Mouse (Mus musculus): ENCODE results near the gene Gak. TPM values are rescaled to one million over a fixed set of nuclear protein-coding genes. Genes with fewer than 3 reads are reported as not detected.

The Gak gene
- polyA plus RNA-seq, 1 experiment from 2014 or later = 58.2 TPM

GRCm38 (mm10) chr5:108549137-108549488, 80.4 kb downstream of the Gak start:
- Histone ChIP-seq H3K4me1 (replicated peaks; ENCODE audit: control insufficient read depth, insufficient read depth, low read length) (peaks cover 10% of the 10 kb centered on the region), H3K4me3 (replicated peaks; ENCODE audit: low read length) (peak overlapping the region; percentile 65), H3K27ac (ENCODE audit: low read length) (no peak overlapping the region), H3K9ac (replicated peaks; ENCODE audit: low read depth, low read length) (peak overlapping the region; percentile 82), H3K36me3 (ENCODE audit: control insufficient read depth, insufficient read depth) (no peaks in the 10 kb centered on the region), H3K4me2 (ENCODE audit: low read length) (peak overlapping the region; percentile 84), H3K27me3 (replicated peaks; ENCODE audit: control insufficient read depth, insufficient read depth, low read length) (peaks cover 7% of the 10 kb centered on the region; the same call in 1 of the 2 replicates), H3K9me3 (ENCODE audit: control insufficient read depth, low read length) (no peaks in the 10 kb centered on the region)
- ATAC-seq = peak; percentile 19; the same call in 1 of the 2 replicates
- WGBS = 18% methylated on average over 7 of the region's 7 CpGs

- Histone ChIP-seq H3K27me3 (replicated peaks; ENCODE audit: control insufficient read depth, insufficient read depth, low read length) (peaks cover 7% of the 10 kb centered on the region; the same call in 1 of the 2 replicates), H3K36me3 (ENCODE audit: control insufficient read depth, insufficient read depth) (no peaks in the 10 kb centered on the region; the same call in 1 of the 2 replicates), H3K4me2 (ENCODE audit: low read length) (no peak overlapping the region), H3K4me3 (replicated peaks; ENCODE audit: low read length) (no peak overlapping the region), H3K27ac (ENCODE audit: low read length) (no peak overlapping the region), H3K4me1 (replicated peaks; ENCODE audit: control insufficient read depth, insufficient read depth, low read length) (peaks cover 10% of the 10 kb centered on the region), H3K9me3 (ENCODE audit: control insufficient read depth, low read length) (no peaks in the 10 kb centered on the region), H3K9ac (replicated peaks; ENCODE audit: low read depth, low read length) (no peak overlapping the region)
- no peak for ATAC-seq
- WGBS = 90% methylated on average over 5 of the region's 5 CpGs
Measured at GRCm38 (mm10) chr5:108547636-108548035, 81.9 kb downstream of the Gak start.

- Histone ChIP-seq H3K9ac (replicated peaks; ENCODE audit: low read depth, low read length) (no peak overlapping the region), H3K36me3 (ENCODE audit: control insufficient read depth, insufficient read depth) (peaks cover 4% of the 10 kb centered on the region), H3K9me3 (ENCODE audit: control insufficient read depth, low read length) (no peaks in the 10 kb centered on the region), H3K27me3 (replicated peaks; ENCODE audit: control insufficient read depth, insufficient read depth, low read length) (no peaks in the 10 kb centered on the region), H3K4me3 (replicated peaks; ENCODE audit: low read length) (no peak overlapping the region), H3K4me1 (replicated peaks; ENCODE audit: control insufficient read depth, insufficient read depth, low read length) (peaks cover 1% of the 10 kb centered on the region), H3K27ac (ENCODE audit: low read length) (no peak overlapping the region), H3K4me2 (ENCODE audit: low read length) (no peak overlapping the region)
- 72% methylated on average over 7 of the region's 7 CpGs for WGBS
- ATAC-seq = no peak
Measured at GRCm38 (mm10) chr5:108543516-108544291, 85.9 kb downstream of the Gak start.

GRCm38 (mm10) chr5:108534188-108534587, 95.4 kb downstream of the Gak start:
- ATAC-seq = no peak
- no peak overlapping the region for H3K4me2 ChIP-seq (ENCODE audit: low read length)
- H3K4me1 ChIP-seq (replicated peaks; ENCODE audit: control insufficient read depth, insufficient read depth, low read length) = no peaks in the 10 kb centered on the region
- 94% methylated on average over 2 of the region's 2 CpGs for WGBS
- H3K27ac ChIP-seq (ENCODE audit: low read length) = no peak overlapping the region
- H3K9me3 ChIP-seq (ENCODE audit: control insufficient read depth, low read length) = peaks cover 4% of the 10 kb centered on the region; the same call in 1 of the 2 replicates
- no peaks in the 10 kb centered on the region for H3K27me3 ChIP-seq (replicated peaks; ENCODE audit: control insufficient read depth, insufficient read depth, low read length)
- H3K36me3 ChIP-seq (ENCODE audit: control insufficient read depth, insufficient read depth) = peaks cover 9% of the 10 kb centered on the region
- no peak overlapping the region for H3K9ac ChIP-seq (replicated peaks; ENCODE audit: low read depth, low read length)
- no peak overlapping the region for H3K4me3 ChIP-seq (replicated peaks; ENCODE audit: low read length)

- H3K9me3 ChIP-seq (ENCODE audit: control insufficient read depth, low read length) = no peaks in the 10 kb centered on the region
- ATAC-seq = no peak
- no peak overlapping the region for H3K9ac ChIP-seq (replicated peaks; ENCODE audit: low read depth, low read length)
- H3K4me2 ChIP-seq (ENCODE audit: low read length) = no peak overlapping the region
- WGBS = 89% methylated on average over 3 of the region's 3 CpGs
- no peaks in the 10 kb centered on the region for H3K27me3 ChIP-seq (replicated peaks; ENCODE audit: control insufficient read depth, insufficient read depth, low read length)
- peaks cover 2% of the 10 kb centered on the region; the same call in 1 of the 2 replicates for H3K36me3 ChIP-seq (ENCODE audit: control insufficient read depth, insufficient read depth)
- H3K4me1 ChIP-seq (replicated peaks; ENCODE audit: control insufficient read depth, insufficient read depth, low read length) = no peaks in the 10 kb centered on the region
- no peak overlapping the region for H3K4me3 ChIP-seq (replicated peaks; ENCODE audit: low read length)
- no peak overlapping the region for H3K27ac ChIP-seq (ENCODE audit: low read length)
Measured at GRCm38 (mm10) chr5:108522597-108522996, 107.0 kb downstream of the Gak start.

GRCm38 (mm10) chr5:108521896-108522295, 107.7 kb downstream of the Gak start:
- Histone ChIP-seq H3K4me2 (ENCODE audit: low read length) (no peak overlapping the region), H3K27ac (ENCODE audit: low read length) (no peak overlapping the region), H3K36me3 (ENCODE audit: control insufficient read depth, insufficient read depth) (peaks cover 2% of the 10 kb centered on the region; the same call in 1 of the 2 replicates), H3K9ac (replicated peaks; ENCODE audit: low read depth, low read length) (no peak overlapping the region), H3K9me3 (ENCODE audit: control insufficient read depth, low read length) (no peaks in the 10 kb centered on the region), H3K4me1 (replicated peaks; ENCODE audit: control insufficient read depth, insufficient read depth, low read length) (no peaks in the 10 kb centered on the region), H3K4me3 (replicated peaks; ENCODE audit: low read length) (no peak overlapping the region), H3K27me3 (replicated peaks; ENCODE audit: control insufficient read depth, insufficient read depth, low read length) (no peaks in the 10 kb centered on the region)
- ATAC-seq = no peak
- WGBS = 77% methylated on average over 3 of the region's 3 CpGs

- H3K36me3 ChIP-seq (ENCODE audit: control insufficient read depth, insufficient read depth) = peaks cover 2% of the 10 kb centered on the region; the same call in 1 of the 2 replicates
- no peak for ATAC-seq
- H3K4me2 ChIP-seq (ENCODE audit: low read length) = no peak overlapping the region
- no peak overlapping the region for H3K4me3 ChIP-seq (replicated peaks; ENCODE audit: low read length)
- H3K27me3 ChIP-seq (replicated peaks; ENCODE audit: control insufficient read depth, insufficient read depth, low read length) = no peaks in the 10 kb centered on the region
- WGBS = 56% methylated on average over 2 of the region's 2 CpGs
- H3K9ac ChIP-seq (replicated peaks; ENCODE audit: low read depth, low read length) = no peak overlapping the region
- no peaks in the 10 kb centered on the region for H3K9me3 ChIP-seq (ENCODE audit: control insufficient read depth, low read length)
- no peak overlapping the region for H3K27ac ChIP-seq (ENCODE audit: low read length)
- no peaks in the 10 kb centered on the region for H3K4me1 ChIP-seq (replicated peaks; ENCODE audit: control insufficient read depth, insufficient read depth, low read length)
Measured at GRCm38 (mm10) chr5:108521016-108521415, 108.5 kb downstream of the Gak start.

GRCm38 (mm10) chr5:108520153-108520552, 109.4 kb downstream of the Gak start:
- 90% methylated on average over 7 of the region's 7 CpGs for WGBS
- no peak overlapping the region for H3K4me3 ChIP-seq (replicated peaks; ENCODE audit: low read length)

More at GRCm38 (mm10) chr5:108520153-108520552, 109.4 kb downstream of the Gak start:
- H3K9ac ChIP-seq (replicated peaks; ENCODE audit: low read depth, low read length) = no peak overlapping the region
- H3K36me3 ChIP-seq (ENCODE audit: control insufficient read depth, insufficient read depth) = peaks cover 2% of the 10 kb centered on the region; the same call in 1 of the 2 replicates
- no peaks in the 10 kb centered on the region for H3K9me3 ChIP-seq (ENCODE audit: control insufficient read depth, low read length)
- ATAC-seq = no peak
- H3K27me3 ChIP-seq (replicated peaks; ENCODE audit: control insufficient read depth, insufficient read depth, low read length) = no peaks in the 10 kb centered on the region
- H3K27ac ChIP-seq (ENCODE audit: low read length) = no peak overlapping the region
- H3K4me1 ChIP-seq (replicated peaks; ENCODE audit: control insufficient read depth, insufficient read depth, low read length) = no peaks in the 10 kb centered on the region
- no peak overlapping the region for H3K4me2 ChIP-seq (ENCODE audit: low read length)
